Mouse (Mus musculus) embryo, embryonic 10.5 days (tissue): ENCODE results near the gene Hsd17b1.

Experiments
- DNase-seq: peaks from one replicate; pipeline ENCODE4 v3.0.0-alpha.2; 2015; ENCODE audit warnings: low spot score

The Hsd17b1 gene

DNA sequence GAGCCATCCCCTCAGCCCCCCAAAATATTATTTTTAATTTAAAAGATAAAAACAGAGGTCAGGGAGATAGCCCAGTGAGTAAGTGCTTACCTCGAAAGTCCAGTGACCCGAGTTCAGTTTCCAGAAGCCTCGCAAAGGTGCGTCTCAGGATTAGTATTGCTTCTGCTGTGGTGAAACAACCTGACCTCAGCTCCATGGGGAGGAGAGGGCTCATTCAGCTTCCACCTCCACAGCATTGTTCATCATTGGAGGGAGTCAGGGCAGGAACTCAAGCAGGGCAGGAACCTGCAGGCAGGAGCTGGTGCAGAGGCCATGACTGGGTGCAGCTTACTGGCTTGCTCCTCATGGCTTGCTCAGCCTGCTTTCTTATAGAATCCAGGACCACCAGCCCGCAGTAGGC lies 17.2 kb upstream of the Hsd17b1 start:
- DNase-seq = no peak

DNA sequence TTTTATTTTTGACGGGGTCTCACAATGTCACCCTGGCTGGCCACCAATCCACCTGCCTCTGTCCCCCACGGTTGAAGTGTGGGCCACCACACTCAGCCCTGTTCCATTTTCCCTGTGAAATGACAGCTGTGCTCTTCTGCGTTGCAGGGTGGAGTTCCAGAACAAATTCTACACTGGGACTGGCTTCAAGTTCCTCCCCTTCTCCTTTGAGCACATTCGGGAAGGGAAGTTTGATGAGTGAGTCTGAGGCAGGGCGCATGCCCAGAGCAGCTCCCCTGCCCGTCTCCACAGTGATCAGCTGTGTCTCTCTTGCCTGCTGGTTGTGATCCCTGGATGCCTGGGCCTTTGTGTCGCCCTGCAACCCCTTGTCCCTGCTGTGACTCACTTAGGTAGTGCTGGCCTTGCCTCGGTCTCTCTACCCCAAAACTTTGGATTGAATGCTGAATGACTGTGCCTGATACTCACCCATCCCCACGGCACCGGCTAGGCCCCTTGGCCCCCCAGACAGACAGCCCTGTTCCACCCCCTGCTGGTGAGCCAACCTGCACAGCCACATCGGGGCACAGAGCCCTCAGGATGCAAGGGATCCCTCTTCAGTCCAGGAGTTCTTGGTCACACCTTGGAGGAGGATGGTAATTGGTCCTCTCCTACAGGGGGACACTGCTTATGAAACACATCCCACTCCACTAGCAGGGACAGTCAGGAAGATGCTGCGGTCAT lies 15.9 kb upstream of the Hsd17b1 start:
- DNase-seq = no peak

DNA sequence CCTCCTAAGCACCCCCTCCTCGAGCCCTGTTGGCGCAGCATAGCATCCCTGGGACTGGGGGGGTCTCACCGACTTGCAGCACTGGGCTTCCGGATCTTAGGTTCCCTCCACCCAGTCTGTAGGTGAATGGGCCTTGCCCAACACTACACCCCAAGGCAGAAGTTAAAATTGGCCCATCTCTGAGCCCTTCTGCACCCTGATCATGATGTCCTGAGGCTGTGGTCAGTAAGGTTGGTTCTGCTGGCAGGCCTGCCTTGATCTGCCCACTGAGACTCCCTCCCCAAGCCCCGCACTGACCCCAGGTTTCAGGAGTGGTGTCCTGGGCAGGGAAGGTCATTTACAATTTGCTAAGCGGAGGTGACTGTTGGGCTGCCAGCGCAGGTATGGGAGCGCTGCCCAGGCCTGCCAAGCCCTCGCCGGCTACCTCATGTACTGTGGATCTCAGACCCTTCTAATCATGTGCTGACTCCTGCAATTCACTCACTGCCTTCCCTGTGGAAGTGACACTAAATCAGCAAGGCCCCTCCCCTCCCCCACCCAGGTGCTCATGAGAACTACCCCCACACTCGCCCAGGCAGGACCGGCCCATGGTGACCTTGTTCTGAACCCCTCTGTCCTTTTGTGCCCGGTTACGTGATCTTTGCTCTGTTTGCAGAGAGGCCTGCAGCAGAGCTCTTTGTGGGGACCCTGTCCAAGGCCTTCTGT lies 15.1 kb upstream of the Hsd17b1 start:
- DNase-seq = peak; percentile 11

DNA sequence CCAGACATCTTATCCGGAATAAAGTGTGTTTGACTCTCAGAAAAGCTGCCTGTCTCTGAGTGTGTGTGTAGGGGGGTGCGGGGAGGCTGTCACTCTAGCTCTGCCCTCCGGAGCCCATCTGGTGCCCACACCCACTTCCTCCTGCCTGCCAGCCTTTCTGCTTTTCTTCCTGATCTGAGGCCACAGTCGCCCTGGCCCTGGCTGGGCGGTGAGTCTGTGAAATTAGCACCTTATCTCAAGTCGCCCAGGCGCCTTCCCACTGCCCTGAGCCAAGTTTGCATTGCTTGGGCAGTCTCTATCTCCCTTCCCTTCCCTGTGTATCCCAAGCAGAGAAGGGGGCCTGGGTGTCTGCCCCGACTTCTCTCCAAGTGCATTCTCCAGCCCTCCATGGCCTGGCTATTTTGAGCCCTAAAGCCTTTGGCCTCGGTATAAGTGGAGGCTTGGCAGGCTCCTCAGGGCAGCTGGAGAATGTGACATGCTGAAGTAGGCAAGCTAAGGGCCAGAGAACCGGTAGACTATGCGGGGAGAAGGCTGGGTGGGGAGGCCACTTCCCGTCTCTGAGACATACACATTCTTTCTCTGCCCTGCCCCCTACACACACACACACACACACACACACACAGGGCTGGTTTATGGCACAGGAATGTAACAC lies 14.4 kb upstream of the Hsd17b1 start:
- peak; percentile 33 for DNase-seq

DNA sequence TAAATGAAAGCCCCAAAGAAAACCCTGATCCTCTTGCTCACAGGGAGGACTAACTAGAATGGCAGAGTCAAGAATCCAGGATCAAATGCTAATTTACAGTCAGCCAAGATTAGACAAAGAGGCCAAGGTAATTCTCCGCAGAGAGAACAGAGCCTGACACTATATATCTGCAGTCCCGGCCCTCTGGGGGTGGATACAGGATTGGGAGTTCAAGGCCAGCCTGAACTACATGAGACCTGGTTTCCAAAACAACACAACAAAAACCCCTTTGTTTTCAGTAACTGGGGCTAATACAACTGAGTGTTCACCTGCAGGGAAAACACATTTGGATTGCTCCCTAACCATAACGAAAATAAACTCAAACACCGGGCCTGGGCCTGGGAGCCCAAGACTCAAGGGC lies 13.7 kb upstream of the Hsd17b1 start:
- peak; percentile 5 for DNase-seq

DNA sequence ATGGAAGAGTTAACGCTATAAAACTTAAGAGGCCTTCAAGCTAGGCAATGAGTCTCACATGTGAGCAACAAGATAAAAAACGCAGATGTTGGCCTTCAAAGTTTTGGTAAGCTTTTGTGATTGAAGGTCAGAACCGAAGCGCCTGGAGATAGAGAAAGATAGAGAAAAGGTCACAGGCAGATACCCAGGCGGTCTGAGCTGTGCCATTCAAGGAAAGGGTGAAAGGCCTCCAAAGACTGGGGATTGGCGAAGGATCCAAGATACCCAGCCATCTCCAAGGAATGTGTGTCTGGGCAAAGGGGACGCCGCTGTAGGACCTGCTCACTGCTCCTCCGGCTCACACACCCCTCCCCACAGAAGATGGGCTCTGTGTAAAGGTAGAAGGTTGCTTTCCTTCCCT lies 13.2 kb upstream of the Hsd17b1 start:
- DNase-seq = no peak

DNA sequence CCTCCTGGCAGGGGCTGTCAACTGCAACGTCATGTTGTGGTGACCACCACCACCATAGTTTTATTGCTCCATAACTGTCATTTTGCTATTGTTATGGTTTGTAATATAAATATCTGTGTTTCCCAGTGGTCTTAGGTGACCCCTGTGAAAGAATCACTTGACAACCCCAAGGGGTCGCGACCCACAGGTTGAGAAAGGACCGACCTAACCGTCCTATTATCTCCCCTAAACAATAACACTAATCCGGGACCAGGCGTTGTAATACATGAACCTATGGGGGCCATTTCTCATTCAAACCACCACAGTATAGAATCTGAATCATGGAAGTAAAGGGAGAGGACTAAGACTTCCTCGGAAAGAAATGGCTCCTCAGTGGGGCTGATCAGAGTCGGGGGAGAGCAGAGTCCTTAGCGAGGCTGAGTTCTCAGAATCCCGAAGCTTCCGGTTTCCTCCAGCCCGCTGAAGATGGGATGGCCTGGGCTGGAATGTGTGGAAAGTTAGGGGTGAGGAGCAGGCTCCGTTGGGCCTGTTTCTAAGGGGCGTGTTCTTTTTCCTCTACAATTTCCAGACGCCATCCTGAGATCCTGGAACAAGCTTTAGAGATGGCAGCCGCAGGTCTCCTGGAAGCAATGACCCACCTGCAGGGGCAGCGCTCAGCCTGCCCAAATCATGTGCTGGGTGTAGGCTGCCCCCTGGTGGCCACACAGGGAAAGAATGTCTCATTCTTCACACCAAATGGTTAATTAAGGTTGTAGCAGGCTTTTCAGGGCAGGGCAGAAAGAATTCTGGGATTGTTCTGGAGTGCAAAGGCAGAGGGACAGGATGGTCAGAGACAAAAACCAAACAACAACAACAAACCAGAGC lies 11.4 kb upstream of the Hsd17b1 start:
- DNase-seq = peak; percentile 90

DNA sequence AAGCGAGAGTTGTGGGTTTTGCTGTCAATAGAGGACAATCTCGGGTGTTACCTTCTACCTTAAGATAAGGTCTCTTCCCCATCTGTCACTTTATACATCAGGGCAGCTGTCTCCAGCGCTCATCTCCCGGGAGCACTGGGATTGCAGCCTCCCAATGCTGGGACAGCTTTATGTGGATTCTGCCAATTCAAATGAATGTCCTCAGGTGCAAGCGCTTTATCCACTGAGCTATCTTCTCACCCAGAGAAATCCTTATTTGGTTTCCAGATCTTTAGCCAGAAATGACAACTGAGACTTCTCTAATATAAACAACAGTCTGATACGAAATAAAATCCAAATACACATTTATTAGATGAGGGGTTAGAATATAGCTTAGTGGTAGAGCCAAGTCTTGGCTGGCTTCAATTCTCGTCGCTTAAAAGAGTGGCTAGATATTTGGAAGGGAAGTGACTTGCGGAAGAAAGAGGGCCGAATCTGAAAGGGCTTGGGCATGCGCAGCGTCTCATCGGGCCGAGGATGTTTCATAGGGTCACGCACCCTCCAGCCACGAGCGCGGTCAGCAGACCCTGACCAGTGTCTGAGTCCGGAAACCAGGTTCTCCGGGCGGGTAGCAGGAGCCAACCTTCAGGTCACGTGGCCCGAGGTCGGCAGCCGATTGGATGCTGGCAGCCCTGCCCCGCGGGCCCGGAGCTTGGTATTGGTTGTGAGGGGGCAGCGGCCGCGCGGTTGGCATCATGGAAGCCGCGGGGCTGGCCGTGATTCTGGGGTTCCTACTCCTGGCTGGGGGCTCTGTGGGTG lies 8.6 kb upstream of the Hsd17b1 start, which contains the start of gene Naglu:
TSS of gene Naglu (plus strand) at position 622 of the 798 bp plus-strand sequence.
- DNase-seq = peak; percentile 96

DNA sequence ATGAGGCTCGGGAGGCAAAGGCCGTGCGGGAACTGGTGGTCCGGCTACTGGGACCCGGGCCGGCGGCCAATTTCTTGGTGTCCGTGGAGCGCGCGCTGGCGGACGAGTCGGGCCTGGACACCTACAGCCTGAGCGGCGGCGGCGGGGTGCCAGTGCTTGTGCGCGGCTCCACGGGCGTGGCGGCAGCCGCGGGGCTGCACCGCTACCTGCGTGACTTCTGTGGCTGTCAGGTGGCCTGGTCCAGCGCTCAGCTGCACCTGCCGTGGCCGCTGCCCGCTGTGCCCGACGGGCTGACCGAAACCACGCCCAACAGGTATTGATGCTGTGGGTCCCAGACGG lies 8.1 kb upstream of the Hsd17b1 start:
- DNase-seq = no peak

DNA sequence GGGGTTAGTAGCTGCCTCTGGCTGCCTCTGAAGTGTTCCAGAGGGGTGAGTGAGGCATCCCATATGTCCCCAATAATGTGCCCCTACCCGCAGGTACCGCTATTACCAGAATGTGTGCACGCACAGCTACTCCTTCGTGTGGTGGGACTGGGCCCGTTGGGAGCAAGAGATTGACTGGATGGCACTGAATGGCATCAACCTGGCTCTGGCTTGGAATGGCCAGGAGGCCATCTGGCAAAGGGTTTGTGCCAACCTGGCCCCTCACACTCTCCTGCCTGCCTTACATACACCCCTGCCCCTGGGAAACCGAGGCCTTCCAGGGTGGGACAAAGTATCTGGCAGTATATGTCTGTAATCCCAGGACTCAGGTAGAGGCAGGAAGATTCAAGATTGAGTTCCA lies 7.2 kb upstream of the Hsd17b1 start:
- no peak for DNase-seq

DNA sequence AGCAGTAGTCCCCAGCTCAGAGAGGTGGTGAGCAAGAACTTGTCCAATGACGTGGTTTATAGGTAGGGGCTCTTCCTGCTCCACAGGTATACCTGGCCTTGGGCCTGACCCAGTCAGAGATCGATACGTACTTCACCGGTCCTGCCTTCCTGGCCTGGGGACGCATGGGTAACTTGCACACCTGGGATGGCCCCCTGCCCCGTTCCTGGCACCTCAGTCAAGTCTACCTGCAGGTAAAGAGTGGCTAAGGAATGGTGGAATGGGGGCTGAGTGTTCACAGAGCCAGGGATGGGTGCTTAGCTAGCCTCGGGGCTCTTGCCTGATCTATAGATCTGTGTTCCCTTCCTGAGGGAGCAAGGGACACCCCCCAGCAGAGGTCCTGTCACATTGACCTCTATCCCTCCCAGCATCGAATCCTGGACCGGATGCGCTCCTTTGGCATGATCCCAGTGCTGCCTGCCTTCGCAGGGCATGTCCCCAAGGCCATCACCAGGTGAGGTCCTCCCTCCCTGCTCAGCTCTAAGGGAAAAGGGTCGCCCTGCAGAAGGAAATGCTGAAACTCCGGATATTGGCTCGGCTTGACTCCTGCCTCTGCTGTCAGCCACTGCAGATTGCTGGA lies 6.3 kb upstream of the Hsd17b1 start:
- DNase-seq = no peak

DNA sequence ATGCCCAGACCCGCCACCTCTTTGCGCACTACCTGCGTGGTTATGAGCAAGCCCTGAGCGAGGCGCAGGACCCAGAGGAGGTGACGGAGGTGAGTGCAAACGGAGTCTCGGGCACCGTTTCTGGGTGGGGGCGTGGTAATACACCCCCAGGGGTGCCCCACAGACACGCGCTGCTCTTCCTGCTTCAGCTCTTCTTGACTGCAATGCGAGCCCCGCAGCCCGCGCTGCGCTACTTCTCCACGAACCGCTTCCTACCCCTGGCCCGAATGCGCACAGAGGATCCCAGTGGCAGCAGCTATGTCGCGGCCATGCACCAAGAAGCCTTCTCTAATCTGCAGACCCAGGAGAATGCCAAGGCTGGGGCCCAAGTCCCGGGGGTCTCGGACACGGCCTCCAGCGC lies 1.5 kb downstream of the Hsd17b1 start:
- peak; percentile 5 for DNase-seq

DNA sequence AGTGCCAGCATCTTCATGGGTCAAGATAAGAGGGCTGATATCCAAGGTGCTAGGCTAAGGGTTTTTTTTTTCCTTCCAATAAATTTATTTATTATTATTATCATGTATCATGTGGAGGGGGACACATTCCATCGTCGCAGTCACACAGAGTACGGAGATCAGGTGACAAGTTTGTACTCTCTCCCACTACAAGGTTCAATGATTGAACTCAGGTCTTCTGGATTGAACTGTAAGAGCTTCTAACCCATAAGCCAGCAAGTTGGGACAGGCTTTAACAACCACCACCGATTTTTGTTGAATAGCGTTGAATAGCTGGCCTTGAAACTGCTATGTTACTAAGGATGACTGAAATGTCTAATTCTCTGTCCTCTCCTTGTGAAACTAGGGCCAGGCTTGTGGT lies 2.2 kb downstream of the Hsd17b1 start:
- DNase-seq = no peak

DNA sequence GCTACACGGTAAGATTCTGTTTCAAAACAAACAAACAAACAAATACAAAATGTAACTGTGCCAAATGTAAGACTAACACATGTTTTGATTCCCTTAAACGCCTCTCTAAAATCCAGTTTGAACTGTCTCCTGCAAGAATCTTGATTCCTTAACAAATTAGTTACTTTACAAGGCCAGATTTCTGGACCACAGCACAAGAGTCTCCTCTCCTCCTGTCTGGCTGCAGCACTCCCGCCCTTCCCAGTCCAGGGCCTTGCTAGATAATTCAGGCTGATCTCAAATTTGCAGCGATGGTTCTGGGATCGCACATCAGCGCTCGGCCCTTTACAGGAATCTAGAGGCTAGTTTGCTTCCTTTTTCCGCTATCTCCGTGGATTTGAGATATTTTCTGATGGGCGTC lies 3.4 kb downstream of the Hsd17b1 start:
- no peak for DNase-seq

DNA sequence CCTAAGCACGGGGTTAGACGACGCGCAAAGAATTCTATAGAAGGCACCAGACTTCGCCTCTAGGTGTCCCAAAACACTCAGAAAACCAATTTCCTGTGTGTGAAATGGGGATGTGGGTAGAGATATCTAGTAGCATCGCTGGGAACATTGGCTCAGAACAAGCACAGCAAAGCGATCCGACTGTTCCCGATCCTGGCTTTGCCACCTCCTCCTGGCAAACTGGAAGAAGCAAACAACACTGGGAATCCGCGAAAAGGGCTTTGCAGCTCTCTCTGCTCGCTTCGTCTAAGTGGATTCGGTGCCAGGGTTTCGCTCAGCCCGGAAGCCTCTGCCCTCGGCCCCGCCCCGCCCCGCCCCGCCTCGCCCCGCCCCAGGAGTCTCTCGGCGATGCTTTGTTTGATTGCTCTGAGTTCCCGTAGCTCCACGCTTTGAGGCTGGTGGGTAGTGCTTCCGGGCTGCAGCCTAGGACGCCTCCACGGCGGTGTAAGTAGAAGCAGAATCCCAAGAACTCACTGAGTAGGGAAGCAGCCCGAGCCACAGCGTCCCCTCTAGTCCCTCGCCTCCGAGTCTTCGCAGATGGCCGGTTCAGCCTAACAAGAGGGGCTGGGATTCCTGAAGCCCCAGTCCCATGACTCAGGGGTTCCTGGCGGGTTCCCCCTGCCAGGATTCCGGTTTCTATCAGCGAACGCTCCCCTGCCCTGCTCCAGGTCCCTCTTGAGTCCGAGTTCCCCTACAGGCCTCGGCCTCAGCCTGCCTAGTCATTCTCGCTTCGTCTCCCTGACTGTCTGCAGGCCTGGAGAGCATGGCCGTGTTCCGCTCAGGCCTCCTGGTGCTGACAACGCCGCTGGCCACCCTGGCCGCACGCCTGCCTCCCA lies 4.2 kb downstream of the Hsd17b1 start, which contains the start of gene Coasy:
TSS of gene Coasy (plus strand) at position 358 of the 875 bp plus-strand sequence.
- peak; percentile 93 for DNase-seq

DNA sequence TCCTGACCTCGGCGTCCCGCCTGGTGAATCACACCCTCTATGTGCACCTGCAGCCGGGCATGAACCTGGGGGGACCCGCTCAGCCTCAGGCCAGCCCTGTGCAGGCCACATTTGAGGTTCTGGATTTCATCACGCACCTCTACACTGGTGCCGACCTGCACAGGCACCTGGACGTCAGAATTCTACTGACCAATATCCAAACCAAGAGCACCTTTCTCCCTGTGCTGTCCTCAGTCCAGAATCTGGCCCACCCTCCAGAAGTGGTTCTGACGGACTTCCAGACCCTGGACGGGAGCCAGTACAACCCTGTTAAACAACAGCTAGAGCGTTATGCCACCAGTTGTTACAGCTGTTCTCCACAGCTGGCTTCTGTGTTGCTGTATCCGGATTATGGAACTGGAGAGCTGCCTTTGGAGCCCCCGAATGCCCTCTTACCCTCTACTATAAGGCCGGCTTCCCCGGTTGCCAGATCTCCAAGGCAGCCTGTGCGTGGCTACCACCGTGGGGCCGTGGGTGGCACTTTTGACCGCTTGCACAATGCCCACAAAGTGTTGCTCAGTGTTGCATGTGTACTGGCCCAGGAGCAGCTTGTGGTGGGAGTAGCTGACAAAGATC lies 5.0 kb downstream of the Hsd17b1 start:
- DNase-seq = no peak

DNA sequence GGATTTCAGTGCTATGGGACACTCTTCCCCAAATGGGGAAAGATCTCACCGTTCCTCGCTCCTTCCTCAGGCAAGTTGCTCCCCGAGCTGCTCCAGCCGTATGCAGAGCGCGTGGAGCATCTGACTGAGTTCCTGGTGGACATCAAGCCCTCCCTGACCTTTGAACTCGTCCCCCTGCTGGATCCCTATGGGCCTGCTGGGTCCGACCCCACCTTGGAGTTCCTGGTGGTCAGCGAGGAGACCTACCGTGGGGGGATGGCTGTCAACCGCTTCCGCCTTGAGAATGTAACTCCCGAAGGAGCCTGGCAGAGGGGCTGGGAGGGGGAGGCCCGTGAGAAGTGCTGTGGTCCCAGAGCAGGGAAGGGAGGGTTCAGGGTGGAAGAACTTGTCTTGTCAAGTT lies 6.0 kb downstream of the Hsd17b1 start:
- DNase-seq = no peak

DNA sequence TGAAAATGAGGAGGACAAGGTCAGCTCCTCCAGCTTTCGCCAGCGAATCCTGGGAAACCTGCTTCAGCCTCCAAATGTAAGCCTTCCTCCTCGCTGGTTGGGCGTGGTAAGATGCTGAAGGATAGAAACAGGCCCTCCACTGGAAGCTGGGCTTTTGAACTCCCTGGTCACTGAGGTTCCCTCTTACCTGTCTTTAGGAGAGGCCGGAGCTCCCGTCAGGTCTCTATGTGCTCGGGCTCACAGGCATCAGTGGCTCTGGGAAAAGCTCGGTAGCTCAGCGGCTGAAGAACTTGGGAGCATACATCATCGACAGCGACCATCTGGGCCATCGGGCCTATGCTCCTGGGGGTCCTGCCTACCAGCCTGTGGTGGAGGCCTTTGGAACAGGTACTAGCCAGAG lies 6.6 kb downstream of the Hsd17b1 start:
- DNase-seq = no peak

DNA sequence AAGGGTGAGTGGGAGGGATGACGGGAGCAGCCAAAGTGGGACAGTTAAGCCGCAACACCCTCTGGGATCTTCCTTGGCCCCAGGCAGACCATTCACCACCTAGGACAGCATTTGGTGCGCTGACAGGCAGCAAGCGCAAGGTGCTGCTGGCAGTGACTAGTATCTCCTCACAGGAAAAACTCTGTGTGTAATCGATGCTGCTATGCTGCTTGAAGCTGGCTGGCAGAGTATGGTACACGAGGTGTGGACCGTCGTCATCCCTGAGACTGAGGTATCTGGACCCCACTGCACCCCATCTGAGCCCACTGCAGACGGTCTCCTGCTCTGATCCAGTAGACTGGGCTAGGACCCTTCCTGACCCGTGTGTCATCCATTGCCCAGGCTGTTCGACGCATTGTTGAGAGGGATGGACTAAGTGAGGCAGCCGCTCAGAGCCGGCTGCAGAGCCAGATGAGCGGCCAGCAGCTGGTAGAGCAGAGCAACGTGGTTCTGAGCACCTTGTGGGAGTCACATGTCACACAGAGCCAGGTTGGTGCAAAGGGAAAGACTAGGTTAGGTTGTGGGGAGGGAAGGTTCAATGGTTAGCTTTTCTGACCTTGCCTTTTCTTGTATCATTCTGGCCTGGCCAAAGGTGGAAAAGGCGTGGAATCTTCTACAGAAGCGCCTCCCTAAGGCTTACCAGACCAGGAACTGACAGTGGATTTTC lies 7.6 kb downstream of the Hsd17b1 start:
- DNase-seq = no peak
